Mouse (Mus musculus): ENCODE measurements around the gene Stat4. TPM values are rescaled to one million over a fixed set of nuclear protein-coding genes. Genes with fewer than 3 reads are reported as not detected.

Gene Stat4
- total and polyA plus RNA-seq, 3 experiments = 11.4 to 17.5 (median 16.7) TPM

GRCm38 (mm10) chr1:52052910-52053309 lies 66.0 kb downstream of the Stat4 start:
- Histone ChIP-seq H3K27ac (ENCODE audit: insufficient read depth, low read depth) (no peak overlapping the region), H3K4me3 (replicated peaks in 1 of 3; ENCODE audit: low read depth in 2 of 3, low read length in 2 of 3, poor library complexity in 1 of 3) (no peak overlapping the region), H3K79me2 (replicated peaks; ENCODE audit: control insufficient read depth, extremely low read depth, insufficient read depth, poor library complexity, severe bottlenecking) (no peaks in the 10 kb centered on the region), H3K36me3 (replicated peaks in 1 of 2; ENCODE audit: control insufficient read depth in 1 of 2, insufficient read depth in 1 of 2, low read length in 1 of 2) (peaks cover 0 to 7% of the 10 kb centered on the region in 2 experiments), H3K27me3 (replicated peaks) (no peaks in the 10 kb centered on the region), H3K9me3 (replicated peaks; ENCODE audit: low read length) (no peaks in the 10 kb centered on the region), H3K4me1 (ENCODE audit: control insufficient read depth in 1 of 2, insufficient read depth in 2 of 2) (peaks cover 9 to 22% of the 10 kb centered on the region in 2 experiments), H3K9ac (ENCODE audit: insufficient read depth, low read depth) (no peak overlapping the region), H3K4me2 (ENCODE audit: insufficient read depth, low read depth, poor library complexity, severe bottlenecking) (peak overlapping the region; percentile 16; the same call in 1 of the 2 replicates)
- 0 out of 2 replicates have a peak, but pooled peaks have one; percentile 30 for TF ChIP-seq JUND (conservative IDR thresholded peaks at IDR 0.05; ENCODE audit: low read depth, low read length)
- TF ChIP-seq ETS1 (conservative IDR thresholded peaks at IDR 0.05; ENCODE audit: low read depth, low read length) = peak; percentile 59; the same call in 1 of the 2 replicates
- no peak for TF ChIP-seq PAX5 (IDR thresholded peaks at IDR 0.05; ENCODE audit: low read length)
- no peak for TF ChIP-seq MAX (IDR thresholded peaks at IDR 0.05; ENCODE audit: low read length)
- TF ChIP-seq SIN3A (IDR thresholded peaks at IDR 0.05; ENCODE audit: low read length) = no peak
- TF ChIP-seq IRF4 (IDR thresholded peaks at IDR 0.05; ENCODE audit: low read depth, low read length) = peak; percentile 45
- TF ChIP-seq USF1 (IDR thresholded peaks at IDR 0.05; ENCODE audit: low read depth, low read length) = no peak
- no peak for TF ChIP-seq KAT2A (IDR thresholded peaks at IDR 0.05; ENCODE audit: insufficient replicate concordance, low read length)
- TF ChIP-seq BHLHE40 (IDR thresholded peaks at IDR 0.05; ENCODE audit: low read depth, low read length) = peak; percentile 67
- no peak for TF ChIP-seq MAZ (IDR thresholded peaks at IDR 0.05; ENCODE audit: low read depth, low read length)
- TF ChIP-seq EP300 (IDR thresholded peaks at IDR 0.05; ENCODE audit: low read length) = peak; percentile 62; the same call in 1 of the 2 replicates
- no peak for TF ChIP-seq TCF12 (IDR thresholded peaks at IDR 0.05; ENCODE audit: low read depth, low read length)
- no peak for TF ChIP-seq POLR2A (IDR thresholded peaks at IDR 0.05; ENCODE audit: low read depth, low read length)
- peak; percentile 52; the same call in 1 of the 2 replicates for TF ChIP-seq JUN (IDR thresholded peaks at IDR 0.05; ENCODE audit: insufficient read depth, low read depth, low read length)
- TF ChIP-seq TBP (conservative IDR thresholded peaks at IDR 0.05; ENCODE audit: low read depth, low read length) = no peak
- TF ChIP-seq ELF1 (IDR thresholded peaks at IDR 0.05; ENCODE audit: low read depth, low read length) = no peak
- no peak for TF ChIP-seq MXI1 (IDR thresholded peaks at IDR 0.05; ENCODE audit: low read depth, low read length)
- TF ChIP-seq MYC (IDR thresholded peaks at IDR 0.05; ENCODE audit: low read depth, low read length) = no peak
- peak; percentile 43; the same call in 1 of the 2 replicates for TF ChIP-seq MEF2A (IDR thresholded peaks at IDR 0.05; ENCODE audit: borderline replicate concordance, low read depth, low read length)
- TF ChIP-seq USF2 (conservative IDR thresholded peaks at IDR 0.05; ENCODE audit: low read depth, low read length) = no peak
- TF ChIP-seq GABPA (IDR thresholded peaks at IDR 0.05; ENCODE audit: insufficient replicate concordance, low read depth, low read length) = no peak
- TF ChIP-seq HCFC1 (IDR thresholded peaks at IDR 0.05; ENCODE audit: low read depth, low read length) = no peak
- dilution Hi-C loops (cut with MboI; ENCODE audit: extremely low pct_ligation_motif_present, extremely low pct_unique_long_range_greater_than_20kb, low sequenced_read_pairs) = no loop called here
- no peak for DNase-seq (ENCODE audit: extremely low read depth)
- in situ Hi-C loops (cut with MboI; ENCODE audit: low pct_ligation_motif_present, low pct_unique_long_range_greater_than_20kb, low sequenced_read_pairs) = no loop called here
